Mouse (Mus musculus) bone marrow, adult 2 months (tissue): ENCODE measurements around the gene Apol7e.

ENCODE experiments used
- CTCF ChIP-seq: fragments of 200-500 bp; IDR thresholded peaks from 2 replicates; pipeline ENCODE4 v1.5.1; 2011; ENCODE audit warnings: low read length, control low read depth; ENCODE audit not compliant: control insufficient read depth, insufficient read depth
- POLR2A ChIP-seq: fragments of 200-500 bp; IDR thresholded peaks from 2 replicates; pipeline ENCODE4 v1.6.1; 2011; ENCODE audit warnings: low read depth, mild to moderate bottlenecking, control low read depth, low read length, borderline replicate concordance; ENCODE audit not compliant: control insufficient read depth

DNA sequence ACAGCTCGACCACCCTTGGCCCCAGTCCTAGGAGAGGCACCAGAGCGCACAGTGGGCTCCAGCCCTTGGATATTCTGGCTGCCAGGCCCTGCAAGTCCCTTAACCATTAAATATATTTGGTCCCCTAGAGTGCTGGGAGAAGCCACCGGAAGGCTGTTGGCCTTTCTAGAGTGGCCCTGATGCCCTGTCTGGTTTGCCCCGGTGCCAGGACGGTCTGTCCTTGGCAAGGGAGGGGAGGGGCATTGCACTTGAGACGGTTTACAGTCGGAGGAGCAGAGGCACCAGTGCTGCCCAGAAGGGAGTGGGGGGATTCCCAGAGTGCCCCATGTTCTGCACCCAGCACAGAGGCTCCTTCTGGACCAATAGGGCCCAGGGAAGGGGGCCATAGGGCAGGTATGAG lies 62.4 kb downstream of the Apol7e start:
- TF ChIP-seq POLR2A, result no peak
- no peak for TF ChIP-seq CTCF
